Mouse (Mus musculus) lung, postnatal 14 days (tissue): ENCODE measurements around the gene Vmn2r121.

Experiments
- DNase-seq: peaks from one replicate; pipeline ENCODE4 v3.0.0; 2021

The Vmn2r121 gene

DNA sequence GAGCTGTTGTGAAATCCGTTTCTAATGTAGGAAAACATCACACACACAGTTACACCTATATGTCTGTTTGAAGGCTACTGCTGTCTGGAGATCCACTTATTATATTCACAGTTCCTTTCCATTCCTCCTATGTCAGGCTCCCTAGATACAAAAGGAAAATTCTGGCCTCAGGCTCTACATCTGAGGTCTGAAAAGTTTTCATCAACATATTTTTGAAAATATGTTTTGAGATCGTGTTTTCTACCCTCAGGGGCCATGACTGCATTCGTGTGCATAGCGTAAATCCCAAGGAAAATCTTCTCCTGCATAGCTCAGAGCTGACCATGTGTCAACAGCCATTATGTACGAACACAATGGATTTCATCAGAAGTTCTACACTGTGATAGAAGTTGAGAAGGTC is at the start of gene Vmn2r121:
TSS of gene Vmn2r121 (minus strand) at position 101 of the 400 bp plus-strand sequence.
- no peak for DNase-seq
